ENCODE assay signal across 10 mouse cellular contexts in genomic region chr13:28782081-28782480, GRCm38 (mm10).
DNase-seq lines count a peak whose midpoint lies in the region; ATAC-seq lines count a peak whose summit lies in the region.
"Had no signal": no experiment of that assay in that cellular context is flagged by ENCODE, and none has a peak within 500 bp of the region (broad histone marks: within the 10 kb centered on the region; RNA-seq: fewer than 3 reads in every experiment).

No protein-coding gene starts in this region.

- peak; percentile 76; the same call in 1 of the 2 replicates for ATAC-seq in kidney, embryonic 16.5 days (ENCODE audit: low FRiP score, low TSS enrichment)
- peak; percentile 49 for ATAC-seq in forebrain, embryonic 12.5 days (ENCODE audit: low FRiP score)
- ATAC-seq in limb, embryonic 11.5 days (ENCODE audit: insufficient number of reproducible peaks, low FRiP score, low TSS enrichment, low read depth), result peak; percentile 47; the same call in 1 of the 2 replicates
- peak; percentile 54; the same call in 1 of the 2 replicates for ATAC-seq in neural tube, embryonic 14.5 days (ENCODE audit: low read depth)

- 14% methylated on average over 5 of the region's 5 CpGs for WGBS in kidney, embryonic 16.5 days
- WGBS in forebrain, embryonic 12.5 days, result 3% methylated on average over 5 of the region's 5 CpGs
- 4% methylated on average over 5 of the region's 5 CpGs for WGBS in limb, embryonic 11.5 days
- WGBS in neural tube, embryonic 14.5 days, result 4% methylated on average over 5 of the region's 5 CpGs

- peak overlapping the region; percentile 26; the same call in 1 of the 2 replicates for H3K27ac ChIP-seq in kidney, embryonic 16.5 days (ENCODE audit: low read length)
- peak overlapping the region; percentile 83 for H3K27ac ChIP-seq in forebrain, embryonic 12.5 days
- H3K27ac ChIP-seq in limb, embryonic 11.5 days (replicated peaks; ENCODE audit: low read depth, low read length), result no peak overlapping the region; the same call in 1 of the 2 replicates
- peak overlapping the region; percentile 77 for H3K27ac ChIP-seq in neural tube, embryonic 14.5 days (ENCODE audit: low read depth, low read length)
- H3K27ac ChIP-seq: heart, embryonic 13.5 days had no signal

- H3K4me1 ChIP-seq in kidney, embryonic 16.5 days (ENCODE audit: insufficient read depth, low read length), result peaks cover 22% of the 10 kb centered on the region
- peaks cover 67% of the 10 kb centered on the region for H3K4me1 ChIP-seq in forebrain, embryonic 12.5 days
- H3K4me1 ChIP-seq in limb, embryonic 11.5 days (ENCODE audit: control insufficient read depth, insufficient read depth, low read length), result peaks cover 12% of the 10 kb centered on the region
- H3K4me1 ChIP-seq in neural tube, embryonic 14.5 days (ENCODE audit: control insufficient read depth, insufficient read depth, low read length), result peaks cover 21% of the 10 kb centered on the region

- no peaks in the 10 kb centered on the region for H3K36me3 ChIP-seq in kidney, embryonic 16.5 days (ENCODE audit: insufficient read depth, low read length)
- no peaks in the 10 kb centered on the region for H3K36me3 ChIP-seq in forebrain, embryonic 12.5 days (replicated peaks)
- H3K36me3 ChIP-seq in limb, embryonic 11.5 days (ENCODE audit: control insufficient read depth, insufficient read depth, low read length), result no peaks in the 10 kb centered on the region
- no peaks in the 10 kb centered on the region for H3K36me3 ChIP-seq in neural tube, embryonic 14.5 days (ENCODE audit: control insufficient read depth, insufficient read depth, low read length)
- H3K36me3 ChIP-seq: heart, embryonic 13.5 days had no signal

- H3K4me2 ChIP-seq in kidney, embryonic 16.5 days (replicated peaks; ENCODE audit: low read depth, low read length), result no peak overlapping the region
- 0 out of 2 replicates have a peak overlapping the region, but pooled peaks have one; percentile 10 for H3K4me2 ChIP-seq in forebrain, embryonic 12.5 days
- H3K4me2 ChIP-seq in limb, embryonic 11.5 days (ENCODE audit: low read depth, severe bottlenecking), result no peak overlapping the region
- H3K4me2 ChIP-seq in neural tube, embryonic 14.5 days (ENCODE audit: low read depth, low read length), result no peak overlapping the region
- H3K4me2 ChIP-seq: heart, embryonic 13.5 days had no signal

- no peaks in the 10 kb centered on the region for H3K27me3 ChIP-seq in kidney, embryonic 16.5 days (ENCODE audit: insufficient read depth, low read length)
- no peaks in the 10 kb centered on the region for H3K27me3 ChIP-seq in forebrain, embryonic 12.5 days
- no peaks in the 10 kb centered on the region for H3K27me3 ChIP-seq in limb, embryonic 11.5 days (ENCODE audit: control insufficient read depth, insufficient read depth, low read length)
- H3K27me3 ChIP-seq in neural tube, embryonic 14.5 days (ENCODE audit: control insufficient read depth, insufficient read depth, low read length), result no peaks in the 10 kb centered on the region
- H3K27me3 ChIP-seq: heart, embryonic 13.5 days had no signal

- H3K9me3 ChIP-seq in kidney, embryonic 16.5 days (ENCODE audit: low read length), result no peaks in the 10 kb centered on the region
- H3K9me3 ChIP-seq in forebrain, embryonic 12.5 days, result no peaks in the 10 kb centered on the region
- H3K9me3 ChIP-seq in limb, embryonic 11.5 days (ENCODE audit: control insufficient read depth, low read length), result no peaks in the 10 kb centered on the region
- H3K9me3 ChIP-seq in neural tube, embryonic 14.5 days (ENCODE audit: control insufficient read depth, low read length), result no peaks in the 10 kb centered on the region
- H3K9me3 ChIP-seq: heart, embryonic 13.5 days had no signal

- DNase-seq in kidney, adult 8-10 months, result no peak
- DNase-seq in limb, embryonic 11.5 days (ENCODE audit: low spot score), result peak; percentile 47
- DNase-seq in thymus, postnatal 0 days (ENCODE audit: low spot score), result no peak
- no peak for DNase-seq in thymus, postnatal 36 days
- DNase-seq in urinary bladder, adult 2 months (ENCODE audit: low spot score), result no peak
- DNase-seq: kidney, postnatal 25 days had no signal

- no peak overlapping the region for H3K9ac ChIP-seq in kidney, embryonic 16.5 days (replicated peaks; ENCODE audit: low read length)
- peak overlapping the region; percentile 4; the same call in 1 of the 2 replicates for H3K9ac ChIP-seq in forebrain, embryonic 12.5 days
- 0 out of 2 replicates have a peak overlapping the region, but pooled peaks have one; percentile 19 for H3K9ac ChIP-seq in limb, embryonic 11.5 days (ENCODE audit: low read length)
- H3K9ac ChIP-seq in neural tube, embryonic 14.5 days (replicated peaks; ENCODE audit: low read depth, low read length), result peak overlapping the region; percentile 35; the same call in 1 of the 2 replicates
- H3K9ac ChIP-seq: heart, embryonic 13.5 days had no signal

- no peak overlapping the region for H3K4me3 ChIP-seq in kidney, embryonic 16.5 days (ENCODE audit: low read length)
- no peak overlapping the region for H3K4me3 ChIP-seq in forebrain, embryonic 12.5 days (replicated peaks)
- H3K4me3 ChIP-seq in limb, embryonic 11.5 days (ENCODE audit: low read depth, low read length), result no peak overlapping the region
- no peak overlapping the region for H3K4me3 ChIP-seq in neural tube, embryonic 14.5 days (ENCODE audit: low read depth, low read length)
- H3K4me3 ChIP-seq: heart, embryonic 13.5 days had no signal
